In the genomic region with DNA sequence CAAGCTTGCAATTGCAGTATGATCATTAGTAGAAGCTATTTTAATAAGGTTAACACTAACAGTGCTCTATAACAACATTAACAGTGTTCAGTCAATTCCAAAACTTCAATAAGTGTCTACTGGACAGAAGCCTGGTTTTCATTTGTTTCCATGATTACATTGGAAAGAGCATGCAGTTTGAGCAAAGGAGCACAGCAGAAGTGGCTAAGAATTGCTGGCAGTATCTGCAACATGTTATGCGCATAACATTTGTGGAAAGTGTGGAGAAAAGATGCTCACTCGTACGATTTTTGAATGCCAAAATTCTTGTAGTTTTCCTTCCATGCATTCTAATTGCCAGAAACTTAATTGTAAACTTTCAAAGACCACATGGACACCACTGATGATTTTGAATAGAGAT, we compare ENCODE assay signal across 20 mouse cellular contexts.
"Had no signal": no experiment of that assay in that cellular context is flagged by ENCODE, and none has a peak within 500 bp of the region (broad histone marks: within the 10 kb centered on the region; RNA-seq: fewer than 3 reads in every experiment).

No protein-coding gene starts in this region.

- DNase-seq: kidney, adult 2 months; kidney, postnatal 25 days; left cerebral cortex, postnatal 4 days; liver, embryonic 13.5 days; lung, adult 2 months; lung, postnatal 14 days; retina, postnatal 1 day; right cerebral cortex, postnatal 25 days; spleen, adult 18-20 months; thymus, postnatal 25 days had no signal

- H3K27ac ChIP-seq: kidney, postnatal 0 days; limb, embryonic 13.5 days; liver, embryonic 13.5 days; macrophage; midbrain, embryonic 10.5 days; midbrain, embryonic 13.5 days; neural tube, embryonic 13.5 days; stomach, embryonic 15.5 days had no signal

- H3K4me1 ChIP-seq: limb, embryonic 13.5 days; liver, embryonic 13.5 days; megakaryocyte, embryonic 14.5 days; midbrain, embryonic 10.5 days; midbrain, embryonic 13.5 days; stomach, embryonic 15.5 days had no signal

- ATAC-seq: midbrain, embryonic 13.5 days; midbrain, embryonic 16.5 days had no signal

- H3K27me3 ChIP-seq: limb, embryonic 13.5 days; liver, embryonic 13.5 days; megakaryocyte, embryonic 14.5 days; midbrain, embryonic 13.5 days; neural tube, embryonic 13.5 days; stomach, embryonic 15.5 days had no signal

- H3K4me3 ChIP-seq: limb, embryonic 13.5 days; liver, embryonic 13.5 days; megakaryocyte, embryonic 14.5 days; midbrain, embryonic 10.5 days; midbrain, embryonic 13.5 days; myocyte; neural tube, embryonic 13.5 days; stomach, embryonic 15.5 days had no signal
